Mouse (Mus musculus) lung, adult 2 months (tissue): ENCODE data around the gene P2ry2. TPM values are rescaled to one million over a fixed set of nuclear protein-coding genes. Genes with fewer than 3 reads are reported as not detected.
A peak's percentile ranks its signal among the peaks of the same experiment; 100 is the strongest.

Experiments
- DNase-seq: peaks from one replicate; pipeline ENCODE4 v3.0.0; 2022
- H3K4me1 ChIP-seq: fragments of 200-500 bp; 2 replicates; pipeline ENCODE4 v1.6.1; 2011; ENCODE audit warnings: low read length; ENCODE audit not compliant: control insufficient read depth, insufficient read depth
- H3K4me3 ChIP-seq: fragments of 200-500 bp; replicated peaks from 2 replicates; pipeline ENCODE3; 2011; ENCODE audit warnings: low read depth, mild to moderate bottlenecking, control low read depth, low read length; ENCODE audit errors: extremely low read depth
- CTCF ChIP-seq: fragments of 200-500 bp; IDR thresholded peaks from 2 replicates; pipeline ENCODE4 v1.5.1; 2011; ENCODE audit warnings: mild to moderate bottlenecking, low read length, control low read depth; ENCODE audit not compliant: insufficient read depth
- POLR2A ChIP-seq: fragments of 200-500 bp; IDR thresholded peaks from 2 replicates; pipeline ENCODE4 v1.6.1; 2011; ENCODE audit warnings: low read depth, mild to moderate bottlenecking, control low read depth, low read length, borderline replicate concordance; ENCODE audit errors: extremely low read depth
- WGBS: fragments of 180-500 bp; shearing (Covaris S2); methylation state at CpG from one replicate; pipeline ENCODE4 v1.1.7; 2018; 5-methylcytosine and 5-hydroxymethylcytosine counted together
- polyA plus RNA-seq: library from polyadenylated mRNA; depleted of rRNA; stranded (reverse); fragments of >200 nt; gene quantifications from 2 replicates; pipeline ENCODE4 v1.2.3, GENCODE M21; 2012

Gene P2ry2
- polyA plus RNA-seq, 1 experiment: 25.2 TPM

DNA sequence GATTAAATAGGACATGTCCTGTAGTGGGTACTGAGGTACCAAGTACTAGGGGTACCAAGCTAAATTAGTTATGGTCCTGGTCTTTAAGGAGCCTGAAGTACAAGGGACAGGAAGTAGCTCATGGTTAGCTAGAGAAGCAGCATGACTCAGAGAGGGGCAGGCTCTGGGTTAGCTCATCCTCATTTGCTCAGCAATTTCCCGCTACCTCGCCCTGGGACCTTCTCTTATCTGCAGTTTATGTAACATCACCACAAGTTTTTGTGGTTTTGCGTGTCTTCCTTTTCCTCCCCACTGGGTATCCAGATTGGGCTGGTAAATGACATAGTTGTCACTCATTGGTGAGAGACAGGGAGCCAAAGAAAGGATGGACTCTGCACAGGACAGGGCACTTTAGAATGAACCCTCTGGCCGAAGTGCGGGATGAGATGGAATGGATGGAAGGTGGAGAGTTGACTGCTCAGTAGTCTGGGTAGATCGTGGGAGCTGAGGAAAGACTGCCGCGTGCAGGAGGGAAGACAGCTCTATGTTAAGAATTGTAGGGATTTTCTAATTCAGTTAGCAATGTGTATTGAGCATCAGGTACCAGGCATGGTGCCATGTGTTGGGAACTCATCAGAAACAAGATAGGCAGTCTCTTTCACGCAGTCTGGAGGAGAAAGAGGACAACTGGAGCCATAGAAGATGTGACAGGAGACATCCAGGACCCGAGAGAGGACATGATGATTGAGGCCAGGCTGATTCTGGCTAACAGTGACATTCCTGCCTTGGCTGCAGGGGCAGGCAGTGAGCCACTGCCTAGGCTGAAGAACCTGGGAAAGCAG, 15.2 kb upstream of the P2ry2 start:
- no peak for TF ChIP-seq POLR2A
- TF ChIP-seq CTCF: no peak
- peaks cover 19% of the 10 kb centered on the region for H3K4me1 ChIP-seq
- no peak for DNase-seq
- no peak overlapping the region for H3K4me3 ChIP-seq
- WGBS: 65% methylated on average over 10 of the region's 10 CpGs

DNA sequence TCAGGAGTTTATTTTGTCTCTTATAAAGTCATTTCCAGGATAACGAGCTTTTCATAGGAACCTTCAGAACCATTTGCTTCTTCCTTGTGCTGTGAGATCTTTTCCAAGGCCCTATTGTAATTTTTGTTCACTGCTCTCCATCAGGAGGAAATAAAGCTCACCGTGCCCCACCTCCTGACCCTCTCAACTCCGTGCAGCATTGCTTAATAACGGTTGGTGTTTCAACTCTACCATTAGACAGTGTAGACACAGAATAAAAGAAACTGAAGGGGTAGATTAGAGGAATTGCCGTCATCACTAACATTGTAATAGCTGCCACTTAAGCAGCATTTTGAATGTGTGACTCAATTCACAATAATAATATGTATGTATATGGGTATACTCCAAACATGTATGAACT, 14.2 kb upstream of the P2ry2 start:
- no peak for TF ChIP-seq CTCF
- no peak for TF ChIP-seq POLR2A
- Histone ChIP-seq H3K4me1 (peaks cover 19% of the 10 kb centered on the region), H3K4me3 (no peak overlapping the region)
- 33% methylated on average over 5 of the region's 5 CpGs for WGBS
- no peak for DNase-seq

DNA sequence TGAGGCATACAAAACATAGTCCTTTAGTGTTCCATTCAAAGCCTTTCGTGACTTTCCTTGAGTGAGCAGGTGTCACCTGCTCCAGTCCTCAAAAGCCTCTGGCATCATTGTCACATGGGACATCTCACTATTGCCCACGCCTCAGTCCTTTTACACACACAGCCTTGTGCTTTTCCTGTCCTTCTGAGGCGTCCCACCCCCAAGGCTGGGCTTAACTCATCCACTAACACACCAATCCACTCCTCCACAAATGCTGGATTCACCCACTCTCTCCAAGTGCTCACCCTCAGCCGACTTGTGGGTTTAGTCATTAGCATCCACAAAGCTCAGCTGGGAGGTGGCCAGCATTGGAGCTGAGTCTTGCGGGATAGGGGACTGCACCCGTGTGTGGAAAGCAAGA, 4.8 kb upstream of the P2ry2 start:
- no peak overlapping the region for H3K4me3 ChIP-seq
- H3K4me1 ChIP-seq: no peaks in the 10 kb centered on the region
- no peak for DNase-seq
- TF ChIP-seq POLR2A (no peak), CTCF (no peak)
- 64% methylated on average over 6 of the region's 6 CpGs for WGBS

DNA sequence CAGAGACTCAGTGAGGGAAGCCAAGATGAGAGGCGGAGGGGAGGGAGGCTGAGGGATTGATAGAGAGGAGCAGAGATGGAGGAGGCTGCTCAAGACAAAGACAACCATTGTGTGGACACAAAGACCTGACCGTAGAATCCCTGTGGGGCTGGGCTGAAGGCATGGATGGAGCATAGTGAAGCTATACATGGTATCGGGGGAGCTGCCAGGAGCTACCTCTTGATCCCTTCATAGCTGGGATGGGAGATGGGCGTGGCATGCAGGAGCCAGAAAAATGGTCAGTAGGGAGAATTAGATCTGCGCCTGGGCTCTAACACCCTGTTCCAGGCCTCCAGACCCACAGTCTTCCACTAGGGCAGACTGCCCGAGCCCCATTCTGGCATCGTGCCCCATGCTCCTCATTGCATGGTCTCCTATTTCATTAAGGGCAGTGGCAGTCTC, 4.4 kb upstream of the P2ry2 start:
- TF ChIP-seq CTCF (no peak), POLR2A (no peak)
- DNase-seq: no peak
- Histone ChIP-seq H3K4me3 (no peak overlapping the region), H3K4me1 (no peaks in the 10 kb centered on the region)
- WGBS: 78% methylated on average over 7 of the region's 7 CpGs

DNA sequence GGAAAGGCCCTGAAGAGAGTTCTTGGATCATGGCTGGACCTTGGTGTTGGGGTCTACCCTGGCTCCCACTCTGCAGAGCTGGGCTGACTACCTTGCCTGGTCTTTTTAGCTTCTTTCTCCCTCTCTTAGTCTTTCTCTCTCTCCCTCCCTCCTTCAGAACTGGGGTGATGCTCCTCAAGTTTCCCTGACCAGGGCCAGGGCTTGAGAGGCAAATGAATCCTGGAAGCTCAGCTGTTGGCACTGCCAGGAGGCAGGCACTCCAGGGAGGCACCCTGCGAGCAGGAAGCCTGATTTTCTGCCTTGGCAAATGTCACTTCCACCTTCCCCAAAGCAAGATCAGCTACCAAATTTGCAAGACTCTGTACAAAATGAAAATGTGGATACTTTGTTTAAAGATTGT, 2.3 kb upstream of the P2ry2 start:
- DNase-seq: no peak
- WGBS: 64% methylated on average over 1 of the region's 1 CpGs
- no peak overlapping the region for H3K4me3 ChIP-seq
- TF ChIP-seq CTCF: no peak
- no peak for TF ChIP-seq POLR2A
- 0 out of 2 replicates have a peak, but pooled peaks cover under 1% of the 10 kb centered on the region for H3K4me1 ChIP-seq

DNA sequence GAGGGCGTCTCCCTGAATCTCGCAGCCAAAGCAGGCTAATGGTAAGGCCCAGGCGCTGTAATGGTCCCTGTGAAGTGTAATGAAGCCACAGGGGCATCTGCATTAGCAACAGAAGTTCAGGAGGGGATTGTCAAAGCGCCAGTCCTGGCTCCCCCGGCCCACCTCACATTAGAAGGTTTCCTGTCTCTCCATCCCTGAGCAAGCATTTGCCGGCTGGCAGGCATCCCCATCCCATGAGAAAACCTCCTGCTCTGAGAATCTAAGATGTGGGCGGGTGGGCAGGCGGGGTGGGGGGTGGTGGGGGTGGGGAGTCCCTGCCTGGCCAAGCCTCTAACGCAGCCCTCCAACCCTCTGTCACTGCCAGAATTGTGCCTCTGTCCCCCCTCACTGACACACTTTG, 1.4 kb upstream of the P2ry2 start:
- 0 out of 2 replicates have a peak, but pooled peaks cover 2% of the 10 kb centered on the region for H3K4me1 ChIP-seq
- 86% methylated on average over 9 of the region's 9 CpGs for WGBS
- TF ChIP-seq CTCF: no peak
- no peak for TF ChIP-seq POLR2A
- H3K4me3 ChIP-seq: no peak overlapping the region
- no peak for DNase-seq

DNA sequence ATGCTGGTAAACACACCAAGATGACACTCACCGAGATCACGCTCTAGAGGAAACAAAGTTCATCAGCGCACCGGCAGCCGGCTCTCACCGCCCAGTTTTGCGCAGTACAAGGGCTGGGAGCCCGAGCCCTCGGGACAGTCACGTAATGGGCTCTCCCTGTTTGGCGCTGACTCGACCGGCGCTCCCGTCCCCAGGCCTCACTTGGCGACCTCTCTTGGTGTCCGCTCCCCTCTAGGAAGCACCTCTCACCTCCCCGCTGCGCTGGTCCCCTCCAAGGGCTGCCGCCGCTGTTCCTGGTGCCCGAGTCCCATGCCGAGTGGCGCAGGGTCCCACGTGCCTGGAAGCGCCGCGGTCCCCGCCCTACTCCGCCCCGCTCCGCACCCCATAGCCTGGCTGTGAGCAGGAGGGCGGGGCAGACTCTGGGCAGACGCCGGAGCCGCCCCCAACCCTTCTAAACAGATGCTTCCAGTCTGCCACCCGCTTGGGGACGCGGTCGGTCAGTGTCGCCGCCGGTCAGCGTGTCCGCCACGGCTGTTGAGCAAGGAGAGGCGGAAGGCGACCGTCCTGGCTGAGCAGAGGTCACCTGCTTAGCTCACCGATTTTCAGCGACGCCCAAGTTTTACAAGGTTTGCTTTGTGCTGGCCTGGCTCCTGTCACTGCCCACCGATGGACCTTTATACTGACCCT, 842 bp downstream of the P2ry2 start:
- Histone ChIP-seq H3K4me3 (peak overlapping the region; percentile 72), H3K4me1 (0 out of 2 replicates have a peak, but pooled peaks cover 2% of the 10 kb centered on the region)
- WGBS: under 1% methylated on average over 53 of the region's 53 CpGs
- DNase-seq: peak; percentile 74
- TF ChIP-seq POLR2A (peak; percentile 60; the same call in 1 of the 2 replicates), CTCF (no peak)

DNA sequence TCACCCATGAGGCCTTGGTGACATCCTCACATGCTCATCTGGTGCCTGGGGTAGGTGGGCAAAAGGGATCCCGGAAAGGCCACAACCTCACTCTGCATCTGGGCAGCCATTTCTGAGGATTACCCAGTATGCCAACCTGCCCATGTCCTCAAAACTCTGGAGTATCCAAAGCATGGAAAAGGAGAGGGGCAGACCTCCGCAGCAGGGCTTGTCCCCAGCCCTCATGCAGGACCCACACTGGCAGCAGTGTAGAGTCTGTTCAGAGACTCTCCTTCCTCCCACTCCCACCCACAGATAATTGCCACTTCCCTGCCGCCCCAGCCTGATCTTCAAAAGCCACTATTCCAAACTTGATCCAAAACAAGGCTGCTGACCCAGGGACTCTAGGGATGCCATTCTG, 1.9 kb downstream of the P2ry2 start:
- TF ChIP-seq POLR2A (no peak), CTCF (no peak)
- DNase-seq: no peak
- Histone ChIP-seq H3K4me1 (peaks cover 5% of the 10 kb centered on the region; the same call in 1 of the 2 replicates), H3K4me3 (peak overlapping the region; percentile 27)
- 79% methylated on average over 3 of the region's 3 CpGs for WGBS

DNA sequence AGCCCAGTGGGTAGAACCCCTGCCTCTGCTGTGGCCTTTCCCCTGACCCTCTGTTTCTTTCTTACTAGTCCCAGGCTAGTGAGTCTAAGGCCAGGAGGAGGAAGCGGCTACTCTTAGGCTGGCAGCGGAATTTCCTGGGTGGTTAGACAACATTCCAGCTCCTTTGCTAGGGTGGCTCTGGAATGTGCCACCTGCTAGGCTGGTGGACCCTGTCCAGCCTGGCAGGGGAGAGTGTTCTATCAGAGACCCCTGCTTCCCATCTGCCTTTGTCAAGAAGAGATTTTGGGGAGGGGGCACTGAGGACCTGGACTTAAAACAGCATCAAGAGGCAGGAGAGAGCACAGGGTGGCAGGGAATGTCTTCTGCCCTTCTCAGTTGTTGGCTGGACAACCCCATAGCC, 6.5 kb downstream of the P2ry2 start:
- DNase-seq: no peak
- no peak overlapping the region for H3K4me3 ChIP-seq
- WGBS: 67% methylated on average over 2 of the region's 2 CpGs
- peaks cover 9% of the 10 kb centered on the region; the same call in 1 of the 2 replicates for H3K4me1 ChIP-seq
- TF ChIP-seq POLR2A (no peak), CTCF (no peak)

DNA sequence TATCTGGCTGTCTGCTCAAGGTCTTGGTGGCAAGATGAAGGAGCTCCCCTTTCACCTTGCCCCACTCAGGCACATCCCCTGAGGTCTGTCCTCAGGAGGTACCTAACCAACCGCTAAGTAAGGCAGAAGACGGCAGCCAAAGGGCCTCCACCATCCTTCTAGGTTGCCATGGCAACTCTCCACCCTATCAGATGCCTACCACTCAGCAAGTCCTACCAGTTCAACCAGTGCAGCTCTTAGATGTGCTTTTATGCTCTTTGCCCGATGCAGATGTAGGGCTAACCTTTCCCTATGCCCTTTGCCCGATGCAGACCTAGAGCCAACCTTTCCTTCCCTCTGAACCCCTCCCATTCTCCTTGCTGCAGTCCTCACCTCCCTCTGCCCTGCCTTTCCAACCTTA, 7.5 kb downstream of the P2ry2 start:
- H3K4me1 ChIP-seq: peaks cover 9% of the 10 kb centered on the region; the same call in 1 of the 2 replicates
- WGBS: 70% methylated on average over 4 of the region's 4 CpGs
- no peak for DNase-seq
- TF ChIP-seq POLR2A (no peak), CTCF (no peak)
- no peak overlapping the region for H3K4me3 ChIP-seq
